Mouse (Mus musculus) C2C12 (cell line): ENCODE results near the gene Filip1l. TPM values are rescaled to one million over a fixed set of nuclear protein-coding genes. Genes with fewer than 3 reads are reported as not detected.

Source experiments
- H3K27me3 ChIP-seq: one replicate; pipeline ENCODE4 v1.6.1; 2011; ENCODE audit not compliant: control insufficient read depth, insufficient read depth, insufficient read length
- H3K36me3 ChIP-seq: one replicate; pipeline ENCODE4 v1.6.1; 2011; ENCODE audit not compliant: control insufficient read depth, insufficient read depth
- H3K4me3 ChIP-seq: one replicate; pipeline ENCODE4 v1.5.1; 2011; ENCODE audit warnings: mild to moderate bottlenecking, control low read depth; ENCODE audit not compliant: poor library complexity, insufficient read depth, severe bottlenecking
- H3K79me2 ChIP-seq: one replicate; pipeline ENCODE4 v1.6.1; 2011; ENCODE audit not compliant: control insufficient read depth, insufficient read depth
- H3K79me3 ChIP-seq: one replicate; pipeline ENCODE4 v1.6.1; 2011; ENCODE audit warnings: low read depth, control low read depth
- H3ac ChIP-seq: one replicate; pipeline ENCODE3; 2011; ENCODE audit warnings: low read depth; ENCODE audit not compliant: control insufficient read depth, insufficient read length
- CEBPB ChIP-seq: IDR thresholded peaks from one replicate; pipeline ENCODE4 v1.6.1; 2011; ENCODE audit warnings: low read depth, mild to moderate bottlenecking, control low read depth, moderate library complexity
- CTCF ChIP-seq: IDR thresholded peaks from one replicate; pipeline ENCODE4 v1.5.1; 2011; ENCODE audit not compliant: control insufficient read depth, insufficient read depth, insufficient read length
- FOSL1 ChIP-seq: IDR thresholded peaks from one replicate; pipeline ENCODE4 v1.8.0; 2011; ENCODE audit warnings: mild to moderate bottlenecking, low read length; ENCODE audit not compliant: poor library complexity, insufficient read depth, severe bottlenecking
- MAX ChIP-seq: IDR thresholded peaks from one replicate; pipeline ENCODE4 v1.6.1; 2011; ENCODE audit warnings: mild to moderate bottlenecking, control low read depth
- MYOD1 ChIP-seq: IDR thresholded peaks from one replicate; pipeline ENCODE4 v1.6.1; 2011; ENCODE audit warnings: low read depth; ENCODE audit not compliant: control insufficient read depth, insufficient read length
- MYOG ChIP-seq: IDR thresholded peaks from one replicate; pipeline ENCODE4 v1.6.1; 2011; ENCODE audit not compliant: control insufficient read depth, insufficient read length; ENCODE audit errors: extremely low read depth
- USF1 ChIP-seq: IDR thresholded peaks from one replicate; pipeline ENCODE4 v1.6.1; 2011; ENCODE audit warnings: low read depth, mild to moderate bottlenecking, control low read depth, moderate library complexity
- polyA plus RNA-seq: library from polyadenylated mRNA; unstranded; fragments of >200 nt; fragmentation: generic; extraction: Trizol; gene quantifications from one replicate; pipeline ENCODE4 v1.2.1, GENCODE M21; 2012; ENCODE audit warnings: missing spikeins

Filip1l gene
- polyA plus RNA-seq, 1 experiment: 18.8 TPM

- TF ChIP-seq MYOG (no peak), CTCF (no peak), CEBPB (no peak), FOSL1 (no peak), MAX (no peak), USF1 (no peak), MYOD1 (no peak)
- H3K79me2 ChIP-seq: no peaks in the 10 kb centered on the region
- no peak overlapping the region for H3K4me3 ChIP-seq
- no peaks in the 10 kb centered on the region for H3K36me3 ChIP-seq
- H3K27me3 ChIP-seq: no peaks in the 10 kb centered on the region
- no peaks in the 10 kb centered on the region for H3K79me3 ChIP-seq
- no peak overlapping the region for H3ac ChIP-seq
These were observed 88.0 kb downstream of the Filip1l start for GRCm38 (mm10) chr16:57440706-57441437.

GRCm38 (mm10) chr16:57445096-57446094 is 92.5 kb downstream of the Filip1l start:
- Histone ChIP-seq H3K4me3 (no peak overlapping the region), H3K79me2 (no peaks in the 10 kb centered on the region), H3ac (no peak overlapping the region), H3K36me3 (no peaks in the 10 kb centered on the region), H3K27me3 (no peaks in the 10 kb centered on the region), H3K79me3 (no peaks in the 10 kb centered on the region)
- TF ChIP-seq MYOD1: no peak
- no peak for TF ChIP-seq USF1
- no peak for TF ChIP-seq MYOG
- no peak for TF ChIP-seq FOSL1
- TF ChIP-seq CEBPB: no peak
- TF ChIP-seq MAX: no peak
- no peak for TF ChIP-seq CTCF

- TF ChIP-seq USF1: no peak
- TF ChIP-seq CTCF: no peak
- Histone ChIP-seq H3ac (no peak overlapping the region), H3K36me3 (no peaks in the 10 kb centered on the region)
These were observed 100.1 kb downstream of the Filip1l start for GRCm38 (mm10) chr16:57453009-57453408.

GRCm38 (mm10) chr16:57454106-57454763 is 101.3 kb downstream of the Filip1l start:
- H3ac ChIP-seq: no peak overlapping the region
- H3K36me3 ChIP-seq: no peaks in the 10 kb centered on the region
- no peaks in the 10 kb centered on the region for H3K79me3 ChIP-seq
- H3K79me2 ChIP-seq: no peaks in the 10 kb centered on the region
- TF ChIP-seq CTCF (no peak), MAX (no peak), MYOG (no peak), CEBPB (no peak), MYOD1 (no peak), USF1 (no peak), FOSL1 (no peak)
- H3K27me3 ChIP-seq: no peaks in the 10 kb centered on the region
- H3K4me3 ChIP-seq: no peak overlapping the region

More at GRCm38 (mm10) chr16:57453009-57453408, 100.1 kb downstream of the Filip1l start:
- no peaks in the 10 kb centered on the region for H3K79me3 ChIP-seq
- H3K27me3 ChIP-seq: no peaks in the 10 kb centered on the region
- H3K79me2 ChIP-seq: no peaks in the 10 kb centered on the region
- H3K4me3 ChIP-seq: no peak overlapping the region

GRCm38 (mm10) chr16:57455573-57455972 is 102.7 kb downstream of the Filip1l start:
- TF ChIP-seq CEBPB: no peak
- no peak for TF ChIP-seq MYOG
- no peak for TF ChIP-seq FOSL1
- no peak for TF ChIP-seq MAX
- TF ChIP-seq USF1: no peak
- TF ChIP-seq MYOD1: no peak
- no peak for TF ChIP-seq CTCF
- no peaks in the 10 kb centered on the region for H3K79me3 ChIP-seq
- no peak overlapping the region for H3K4me3 ChIP-seq
- no peaks in the 10 kb centered on the region for H3K27me3 ChIP-seq
- no peak overlapping the region for H3ac ChIP-seq
- H3K36me3 ChIP-seq: no peaks in the 10 kb centered on the region
- no peaks in the 10 kb centered on the region for H3K79me2 ChIP-seq
